19 mouse cellular contexts compared by ENCODE assay signal in the genomic region with DNA sequence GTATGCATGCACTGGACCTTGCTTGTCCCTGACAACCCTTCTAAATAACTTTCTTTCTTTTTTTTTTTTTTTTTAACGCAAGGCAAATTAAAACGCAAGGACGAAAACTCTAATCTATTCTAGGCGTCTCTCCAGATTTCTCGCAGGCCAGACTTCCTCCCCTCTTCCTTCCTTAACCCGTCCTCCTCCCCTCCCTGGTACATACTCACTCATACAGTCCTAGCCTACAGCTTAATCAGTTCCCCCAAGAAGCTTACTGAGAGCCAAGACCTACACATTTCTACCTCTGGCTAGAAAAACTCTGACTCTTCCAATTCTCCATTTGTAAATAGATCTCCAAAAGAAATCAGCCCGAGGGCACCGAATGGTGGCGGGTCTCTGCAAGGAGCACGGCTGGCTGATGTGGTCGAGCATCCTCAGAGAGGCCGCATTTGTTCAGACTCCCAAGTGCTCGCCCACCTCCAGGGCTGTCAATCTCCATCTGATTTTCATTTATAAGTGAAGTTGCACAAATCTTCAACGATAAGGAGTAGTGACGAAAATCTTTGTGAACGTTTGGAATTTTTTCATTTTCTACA. TPM values are rescaled to one million over a fixed set of nuclear protein-coding genes. Genes with fewer than 3 reads are reported as not detected.
A peak's percentile ranks its signal among the peaks of the same experiment; 100 is the strongest.
DNase-seq lines count a peak whose midpoint lies in the region; ATAC-seq and TF ChIP-seq lines count a peak whose summit lies in the region.
"Had no signal": no experiment of that assay in that cellular context is flagged by ENCODE, and none has a peak within 500 bp of the region (broad histone marks: within the 10 kb centered on the region; RNA-seq: fewer than 3 reads in every experiment).

No protein-coding gene starts in this region.

- WGBS in heart, embryonic 12.5 days: 59% methylated on average over 16 of the region's 16 CpGs
- WGBS in liver, adult 2 months: 74% methylated on average over 16 of the region's 16 CpGs
- 72% methylated on average over 16 of the region's 16 CpGs for WGBS in liver, embryonic 11.5 days
- WGBS in midbrain, embryonic 15.5 days: 52% methylated on average over 16 of the region's 16 CpGs

- peak; percentile 55; the same call in 1 of the 2 replicates for ATAC-seq in heart, embryonic 12.5 days (ENCODE audit: insufficient number of reproducible peaks, low FRiP score)
- no peak for ATAC-seq in liver, embryonic 11.5 days (replicated peaks; ENCODE audit: low FRiP score)
- peak; percentile 51 for ATAC-seq in midbrain, embryonic 15.5 days (replicated peaks)
- ATAC-seq: forebrain, embryonic 13.5 days; intestine, embryonic 16.5 days had no signal

- no peak for DNase-seq in heart, postnatal 10 days
- DNase-seq in liver, adult 2 months (ENCODE audit: extremely low read depth, low read depth, low spot score): peak; percentile 1
- no peak for DNase-seq in liver, embryonic 11.5 days (ENCODE audit: low spot score)
- peak; percentile 36 for DNase-seq in brain, embryonic 14.5 days (ENCODE audit: low read depth)
- no peak for DNase-seq in cerebellum, adult 11-12 months
- no peak for DNase-seq in layer of hippocampus, postnatal 14 days (ENCODE audit: low spot score in 2 of 2)
- DNase-seq: adrenal gland, adult 2 months; adrenal gland, postnatal 25 days; cerebellum, adult 8-10 months; cerebellum, postnatal 14 days; gastrocnemius, adult 2 months; gastrocnemius, postnatal 25 days had no signal

- no peaks in the 10 kb centered on the region for H3K9me3 ChIP-seq in heart, embryonic 12.5 days (replicated peaks)
- H3K9me3 ChIP-seq in liver, embryonic 11.5 days (ENCODE audit: control insufficient read depth, low read length): no peaks in the 10 kb centered on the region
- no peaks in the 10 kb centered on the region for H3K9me3 ChIP-seq in midbrain, embryonic 15.5 days
- H3K9me3 ChIP-seq: forebrain, embryonic 13.5 days; hindbrain, embryonic 15.5 days had no signal

- H3K27ac ChIP-seq in heart, embryonic 12.5 days (ENCODE audit: poor library complexity, severe bottlenecking): no peak overlapping the region
- H3K27ac ChIP-seq in liver, adult 2 months (replicated peaks; ENCODE audit: insufficient read depth, low read depth, low read length): no peak overlapping the region
- no peak overlapping the region for H3K27ac ChIP-seq in liver, embryonic 11.5 days (ENCODE audit: low read depth, low read length)
- peak overlapping the region; percentile 55 for H3K27ac ChIP-seq in midbrain, embryonic 15.5 days
- H3K27ac ChIP-seq: forebrain, embryonic 13.5 days; gastrocnemius, adult 2 months; hindbrain, embryonic 15.5 days had no signal

- H3K4me2 ChIP-seq in heart, embryonic 12.5 days: no peak overlapping the region
- H3K4me2 ChIP-seq in liver, embryonic 11.5 days: no peak overlapping the region
- H3K4me2 ChIP-seq in midbrain, embryonic 15.5 days: no peak overlapping the region
- H3K4me2 ChIP-seq: forebrain, embryonic 13.5 days; hindbrain, embryonic 15.5 days had no signal

- no peak for TF ChIP-seq CTCF in liver, adult 2 months (IDR thresholded peaks at IDR 0.05; ENCODE audit: low read depth, low read length)
- no peak for TF ChIP-seq CTCF in brain, embryonic 14.5 days (IDR thresholded peaks at IDR 0.05; ENCODE audit: borderline replicate concordance, extremely low read depth, insufficient read depth, insufficient read length)

- no peak for TF ChIP-seq POLR2A in liver, adult 2 months (IDR thresholded peaks at IDR 0.05; ENCODE audit: extremely low read depth, insufficient read depth, low read length)
- no peak for TF ChIP-seq POLR2A in brain, embryonic 14.5 days (IDR thresholded peaks at IDR 0.05; ENCODE audit: borderline replicate concordance, extremely low read depth, insufficient read depth, insufficient read length, poor library complexity, severe bottlenecking)

- H3K27me3 ChIP-seq in heart, embryonic 12.5 days (replicated peaks): no peaks in the 10 kb centered on the region
- no peaks in the 10 kb centered on the region for H3K27me3 ChIP-seq in liver, adult 2 months (ENCODE audit: control insufficient read depth, insufficient read depth, low read length)
- no peaks in the 10 kb centered on the region for H3K27me3 ChIP-seq in liver, embryonic 11.5 days (replicated peaks; ENCODE audit: control insufficient read depth, insufficient read depth, low read length)
- H3K27me3 ChIP-seq in midbrain, embryonic 15.5 days (replicated peaks): no peaks in the 10 kb centered on the region
- H3K27me3 ChIP-seq: forebrain, embryonic 13.5 days; hindbrain, embryonic 15.5 days had no signal

- H3K4me1 ChIP-seq in heart, embryonic 12.5 days (replicated peaks): peaks cover 7% of the 10 kb centered on the region
- no peaks in the 10 kb centered on the region for H3K4me1 ChIP-seq in liver, adult 2 months (ENCODE audit: control insufficient read depth, insufficient read depth, low read length)
- H3K4me1 ChIP-seq in liver, embryonic 11.5 days (replicated peaks; ENCODE audit: control insufficient read depth, insufficient read depth, low read length): no peaks in the 10 kb centered on the region
- H3K4me1 ChIP-seq in midbrain, embryonic 15.5 days: peaks cover 25% of the 10 kb centered on the region
- H3K4me1 ChIP-seq: hindbrain, embryonic 15.5 days had no signal

- no peaks in the 10 kb centered on the region for H3K79me2 ChIP-seq in liver, adult 2 months (ENCODE audit: control insufficient read depth, insufficient read depth, low read length)

- peaks cover 4% of the 10 kb centered on the region; the same call in 1 of the 2 replicates for H3K36me3 ChIP-seq in heart, embryonic 12.5 days
- no peaks in the 10 kb centered on the region for H3K36me3 ChIP-seq in liver, adult 2 months (ENCODE audit: control insufficient read depth, insufficient read depth, low read length)
- no peaks in the 10 kb centered on the region for H3K36me3 ChIP-seq in liver, embryonic 11.5 days (ENCODE audit: control insufficient read depth, insufficient read depth, low read length)
- H3K36me3 ChIP-seq in midbrain, embryonic 15.5 days (replicated peaks): no peaks in the 10 kb centered on the region
- H3K36me3 ChIP-seq: hindbrain, embryonic 15.5 days had no signal

- intact Hi-C loops in heart, postnatal 10 days (cut with DNase I): no loop called here

- H3K9ac ChIP-seq in heart, embryonic 12.5 days: no peak overlapping the region
- H3K9ac ChIP-seq in liver, adult 2 months (ENCODE audit: low read depth, low read length): no peak overlapping the region
- no peak overlapping the region for H3K9ac ChIP-seq in liver, embryonic 11.5 days (ENCODE audit: low read depth, low read length)
- H3K9ac ChIP-seq in midbrain, embryonic 15.5 days: no peak overlapping the region
- H3K9ac ChIP-seq: forebrain, embryonic 13.5 days; hindbrain, embryonic 15.5 days had no signal

- H3K4me3 ChIP-seq in heart, embryonic 12.5 days: no peak overlapping the region
- H3K4me3 ChIP-seq in liver, adult 2 months (ENCODE audit: insufficient read depth, low read depth, low read length): no peak overlapping the region
- no peak overlapping the region for H3K4me3 ChIP-seq in liver, embryonic 11.5 days (ENCODE audit: low read depth, low read length)
- H3K4me3 ChIP-seq in midbrain, embryonic 15.5 days: no peak overlapping the region
- H3K4me3 ChIP-seq: forebrain, embryonic 13.5 days; gastrocnemius, adult 2 months; hindbrain, embryonic 15.5 days had no signal

RNA-seq across cellular contexts. Expression of gene Efna5, which starts 48.5 kb away (rescaled TPM):
- polyA plus RNA-seq in heart, embryonic 12.5 days (2016; fragmentation: Nextera tagmentation; extraction: Ambion mirVana): 24.5 and 25.2 TPM in 2 replicates
- 10 to 100 TPM; 32.8 to 41.9 TPM for total RNA-seq in heart, postnatal 10 days (2021)
- 2.1 and 2.3 TPM in 2 replicates for total RNA-seq in liver, adult 2 months (2014; rRNA removed)
- polyA plus RNA-seq in liver, adult 2 months (2012; rRNA removed): 0.94 and 1.4 TPM in 2 replicates
- polyA plus RNA-seq in liver, embryonic 11.5 days (2014; fragmentation: Nextera tagmentation; extraction: Ambion mirVana): 11.8 and 12.7 TPM in 2 replicates
- 8.4 and 21.5 TPM in 2 replicates for polyA plus RNA-seq in brain, embryonic 14.5 days (2012; rRNA removed)
- 59.8 and 74.6 TPM in 2 replicates for polyA plus RNA-seq in midbrain, embryonic 15.5 days (2015; fragmentation: Nextera tagmentation; extraction: Ambion mirVana)
- total RNA-seq in layer of hippocampus, postnatal 14 days (2021): 10 to 100 TPM in 1 of 2 experiments, 1 to 10 TPM in 1; 8.7 to 12.2 TPM
- total RNA-seq: granulocyte monocyte progenitor cell, adult 5-6 weeks; MEL had no signal

Comparison
In these comparisons a context has a peak if more than half of its experiments do, and no peak if none do; other contexts are left out.
1. DNase-seq: peak in liver, adult 2 months (single experiment) and brain, embryonic 14.5 days (single experiment); none in heart, postnatal 10 days (0 of 2), liver, embryonic 11.5 days (single experiment), cerebellum, adult 11-12 months (single experiment) and layer of hippocampus, postnatal 14 days (0 of 2).